Mouse (Mus musculus): ENCODE results near the gene Glp1r. TPM values are rescaled to one million over a fixed set of nuclear protein-coding genes. Genes with fewer than 3 reads are reported as not detected.
A peak's percentile ranks its signal among the peaks of the same experiment; 100 is the strongest.

Gene Glp1r
- 0.13 and 0.18 TPM in 2 replicates for polyA plus RNA-seq (2015; fragmentation: Nextera tagmentation; extraction: Ambion mirVana)

GRCm38 (mm10) chr17:30901627-30902026, at the start of gene Glp1r:
Glp1r (plus strand) TSS chr17:30901817.
- H3K27ac ChIP-seq = no peak within 1 kb of the TSS
- peaks cover 10% of the 10 kb centered on the region for H3K4me1 ChIP-seq (replicated peaks)
- under 1% methylated on average over 37 of the region's 37 CpGs for WGBS
- H3K9ac ChIP-seq (replicated peaks) = peak within 1 kb of the TSS; percentile 64
- H3K4me3 ChIP-seq (replicated peaks) = peak within 1 kb of the TSS; percentile 53
- H3K36me3 ChIP-seq = no peaks in the 10 kb centered on the region
- H3K27me3 ChIP-seq = peaks cover 35% of the 10 kb centered on the region
- ATAC-seq = peak; percentile 50; the same call in 1 of the 2 replicates
- no peaks in the 10 kb centered on the region for H3K9me3 ChIP-seq
- peak within 1 kb of the TSS; percentile 90 for H3K4me2 ChIP-seq (replicated peaks)

GRCm38 (mm10) chr17:30852345-30852744, 49.3 kb upstream of the Glp1r start:
- no peaks in the 10 kb centered on the region for H3K4me1 ChIP-seq (replicated peaks)
- no peaks in the 10 kb centered on the region for H3K27me3 ChIP-seq
- H3K27ac ChIP-seq = no peak overlapping the region
- no peak overlapping the region for H3K4me3 ChIP-seq (replicated peaks)
- no peak overlapping the region for H3K9ac ChIP-seq (replicated peaks)
- H3K9me3 ChIP-seq = no peaks in the 10 kb centered on the region
- H3K36me3 ChIP-seq = no peaks in the 10 kb centered on the region
- H3K4me2 ChIP-seq (replicated peaks) = no peak overlapping the region
- no peak for ATAC-seq

- no peak overlapping the region for H3K4me3 ChIP-seq (replicated peaks)
- no peaks in the 10 kb centered on the region for H3K27me3 ChIP-seq
- H3K27ac ChIP-seq = no peak overlapping the region
- WGBS = 82% methylated on average over 5 of the region's 5 CpGs
- no peak for ATAC-seq
- no peaks in the 10 kb centered on the region for H3K9me3 ChIP-seq
- H3K4me1 ChIP-seq (replicated peaks) = peaks cover 24% of the 10 kb centered on the region
- H3K4me2 ChIP-seq (replicated peaks) = no peak overlapping the region
- no peaks in the 10 kb centered on the region for H3K36me3 ChIP-seq
- no peak overlapping the region for H3K9ac ChIP-seq (replicated peaks)
Measured at GRCm38 (mm10) chr17:30857347-30857746, 44.3 kb upstream of the Glp1r start.

GRCm38 (mm10) chr17:30858586-30859259, 42.9 kb upstream of the Glp1r start:
- Histone ChIP-seq H3K9me3 (no peaks in the 10 kb centered on the region), H3K4me1 (replicated peaks) (peaks cover 26% of the 10 kb centered on the region), H3K9ac (replicated peaks) (no peak overlapping the region), H3K27me3 (no peaks in the 10 kb centered on the region), H3K36me3 (no peaks in the 10 kb centered on the region), H3K4me2 (replicated peaks) (no peak overlapping the region), H3K4me3 (replicated peaks) (no peak overlapping the region), H3K27ac (no peak overlapping the region)
- 69% methylated on average over 11 of the region's 11 CpGs for WGBS
- no peak for ATAC-seq

GRCm38 (mm10) chr17:30859989-30860585, 41.5 kb upstream of the Glp1r start:
- no peak overlapping the region for H3K4me3 ChIP-seq (replicated peaks)
- no peak overlapping the region for H3K4me2 ChIP-seq (replicated peaks)
- peaks cover 36% of the 10 kb centered on the region for H3K4me1 ChIP-seq (replicated peaks)
- H3K27ac ChIP-seq = peak overlapping the region; percentile 72
- 22% methylated on average over 10 of the region's 10 CpGs for WGBS
- H3K36me3 ChIP-seq = no peaks in the 10 kb centered on the region
- no peaks in the 10 kb centered on the region for H3K27me3 ChIP-seq
- ATAC-seq = peak; percentile 67
- H3K9ac ChIP-seq (replicated peaks) = no peak overlapping the region
- no peaks in the 10 kb centered on the region for H3K9me3 ChIP-seq

- H3K4me1 ChIP-seq (replicated peaks) = peaks cover 36% of the 10 kb centered on the region
- WGBS = 56% methylated on average over 7 of the region's 7 CpGs
- H3K27ac ChIP-seq = peak overlapping the region; percentile 72
- H3K4me2 ChIP-seq (replicated peaks) = no peak overlapping the region
- H3K9ac ChIP-seq (replicated peaks) = no peak overlapping the region
- H3K36me3 ChIP-seq = no peaks in the 10 kb centered on the region
- ATAC-seq = no peak
- H3K9me3 ChIP-seq = no peaks in the 10 kb centered on the region
- no peak overlapping the region for H3K4me3 ChIP-seq (replicated peaks)
- no peaks in the 10 kb centered on the region for H3K27me3 ChIP-seq
Measured at GRCm38 (mm10) chr17:30860606-30861005, 41.0 kb upstream of the Glp1r start.

GRCm38 (mm10) chr17:30866281-30866680, 35.3 kb upstream of the Glp1r start:
- 63% methylated on average over 8 of the region's 8 CpGs for WGBS
- H3K27ac ChIP-seq = no peak overlapping the region
- ATAC-seq = no peak
- no peaks in the 10 kb centered on the region for H3K9me3 ChIP-seq
- no peaks in the 10 kb centered on the region for H3K27me3 ChIP-seq
- no peak overlapping the region for H3K9ac ChIP-seq (replicated peaks)
- peaks cover 22% of the 10 kb centered on the region for H3K4me1 ChIP-seq (replicated peaks)
- H3K36me3 ChIP-seq = no peaks in the 10 kb centered on the region
- H3K4me3 ChIP-seq (replicated peaks) = no peak overlapping the region
- H3K4me2 ChIP-seq (replicated peaks) = no peak overlapping the region

- Histone ChIP-seq H3K4me3 (replicated peaks) (no peak overlapping the region), H3K9me3 (no peaks in the 10 kb centered on the region), H3K27me3 (no peaks in the 10 kb centered on the region), H3K27ac (no peak overlapping the region), H3K4me1 (replicated peaks) (peaks cover 18% of the 10 kb centered on the region), H3K36me3 (no peaks in the 10 kb centered on the region), H3K9ac (replicated peaks) (no peak overlapping the region), H3K4me2 (replicated peaks) (no peak overlapping the region)
- WGBS = 80% methylated on average over 9 of the region's 9 CpGs
- no peak for ATAC-seq
Measured at GRCm38 (mm10) chr17:30866966-30867365, 34.7 kb upstream of the Glp1r start.

GRCm38 (mm10) chr17:30871040-30871439, 30.6 kb upstream of the Glp1r start:
- no peak overlapping the region for H3K4me2 ChIP-seq (replicated peaks)
- no peak overlapping the region for H3K27ac ChIP-seq
- H3K4me1 ChIP-seq (replicated peaks) = 0 out of 2 replicates have a peak, but pooled peaks cover 3% of the 10 kb centered on the region
- H3K36me3 ChIP-seq = no peaks in the 10 kb centered on the region
- no peaks in the 10 kb centered on the region for H3K9me3 ChIP-seq
- WGBS = 31% methylated on average over 10 of the region's 10 CpGs
- ATAC-seq = no peak
- H3K27me3 ChIP-seq = no peaks in the 10 kb centered on the region
- no peak overlapping the region for H3K4me3 ChIP-seq (replicated peaks)
- H3K9ac ChIP-seq (replicated peaks) = no peak overlapping the region

- ATAC-seq = no peak
- 0 out of 2 replicates have a peak, but pooled peaks cover 3% of the 10 kb centered on the region for H3K4me1 ChIP-seq (replicated peaks)
- WGBS = 65% methylated on average over 15 of the region's 15 CpGs
Measured at GRCm38 (mm10) chr17:30874276-30874675, 27.3 kb upstream of the Glp1r start.

GRCm38 (mm10) chr17:30877456-30877855, 24.2 kb upstream of the Glp1r start:
- H3K4me2 ChIP-seq (replicated peaks) = no peak overlapping the region
- no peak overlapping the region for H3K27ac ChIP-seq
- H3K9me3 ChIP-seq = 0 out of 2 replicates have a peak, but pooled peaks cover 6% of the 10 kb centered on the region
- peaks cover 9% of the 10 kb centered on the region for H3K4me1 ChIP-seq (replicated peaks)
- H3K36me3 ChIP-seq = no peaks in the 10 kb centered on the region
- ATAC-seq = no peak
- H3K27me3 ChIP-seq = no peaks in the 10 kb centered on the region
- H3K9ac ChIP-seq (replicated peaks) = no peak overlapping the region
- no peak overlapping the region for H3K4me3 ChIP-seq (replicated peaks)
- 95% methylated on average over 7 of the region's 7 CpGs for WGBS

More at GRCm38 (mm10) chr17:30874276-30874675, 27.3 kb upstream of the Glp1r start:
- no peak overlapping the region for H3K9ac ChIP-seq (replicated peaks)
- no peak overlapping the region for H3K4me2 ChIP-seq (replicated peaks)
- H3K9me3 ChIP-seq = 0 out of 2 replicates have a peak, but pooled peaks cover 6% of the 10 kb centered on the region
- H3K27me3 ChIP-seq = no peaks in the 10 kb centered on the region
- no peaks in the 10 kb centered on the region for H3K36me3 ChIP-seq
- no peak overlapping the region for H3K27ac ChIP-seq
- H3K4me3 ChIP-seq (replicated peaks) = no peak overlapping the region

GRCm38 (mm10) chr17:30878626-30879025, 23.0 kb upstream of the Glp1r start:
- H3K4me1 ChIP-seq (replicated peaks) = peaks cover 20% of the 10 kb centered on the region
- ATAC-seq = no peak
- no peak overlapping the region for H3K4me2 ChIP-seq (replicated peaks)
- no peak overlapping the region for H3K4me3 ChIP-seq (replicated peaks)
- H3K27ac ChIP-seq = no peak overlapping the region
- 38% methylated on average over 6 of the region's 6 CpGs for WGBS
- H3K9me3 ChIP-seq = 0 out of 2 replicates have a peak, but pooled peaks cover 6% of the 10 kb centered on the region
- H3K9ac ChIP-seq (replicated peaks) = no peak overlapping the region
- H3K36me3 ChIP-seq = no peaks in the 10 kb centered on the region
- no peaks in the 10 kb centered on the region for H3K27me3 ChIP-seq
